Mouse (Mus musculus): ENCODE data around the gene Clk3. TPM values are rescaled to one million over a fixed set of nuclear protein-coding genes. Genes with fewer than 3 reads are reported as not detected.
"Not testable (repeated sequence)": the region's sequence is repeated elsewhere in the genome, so short reads cannot be mapped to it uniquely, and the experiment has no call there.

The Clk3 gene
- polyA plus RNA-seq, 1 experiment from 2014 or later = 93.6 TPM

DNA sequence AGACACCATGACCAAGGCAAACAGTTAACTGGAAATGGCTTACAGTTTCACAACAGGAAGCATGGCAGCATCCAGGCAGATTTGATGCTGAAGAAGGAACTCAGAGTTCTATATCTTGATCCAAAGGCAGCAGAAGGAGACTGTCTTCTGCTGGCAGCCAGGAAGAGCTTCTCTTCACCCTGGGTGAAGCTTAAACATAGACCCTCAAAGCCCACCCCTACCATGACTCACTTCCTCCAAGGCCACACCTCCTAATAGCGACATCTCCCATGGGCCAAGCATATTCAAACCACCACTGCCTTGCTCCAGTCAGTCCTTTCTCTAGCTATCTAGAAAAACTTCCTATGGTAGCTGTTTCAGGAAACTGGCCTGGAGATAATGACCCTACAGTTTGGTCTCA, 18.6 kb downstream of the Clk3 start:
- 70% methylated on average over 1 of the region's 1 CpGs for WGBS
- H3K36me3 ChIP-seq (replicated peaks) = peaks cover 99% of the 10 kb centered on the region
- H3K4me1 ChIP-seq = no peaks in the 10 kb centered on the region
- no peak overlapping the region for H3K27ac ChIP-seq (replicated peaks)
- H3K27me3 ChIP-seq (replicated peaks; ENCODE audit: low read depth, poor library complexity, severe bottlenecking) = no peaks in the 10 kb centered on the region
- H3K4me3 ChIP-seq = no peak overlapping the region
- DNase-seq (ENCODE audit: low spot score) = no peak
- H3K9me3 ChIP-seq = no peaks in the 10 kb centered on the region

DNA sequence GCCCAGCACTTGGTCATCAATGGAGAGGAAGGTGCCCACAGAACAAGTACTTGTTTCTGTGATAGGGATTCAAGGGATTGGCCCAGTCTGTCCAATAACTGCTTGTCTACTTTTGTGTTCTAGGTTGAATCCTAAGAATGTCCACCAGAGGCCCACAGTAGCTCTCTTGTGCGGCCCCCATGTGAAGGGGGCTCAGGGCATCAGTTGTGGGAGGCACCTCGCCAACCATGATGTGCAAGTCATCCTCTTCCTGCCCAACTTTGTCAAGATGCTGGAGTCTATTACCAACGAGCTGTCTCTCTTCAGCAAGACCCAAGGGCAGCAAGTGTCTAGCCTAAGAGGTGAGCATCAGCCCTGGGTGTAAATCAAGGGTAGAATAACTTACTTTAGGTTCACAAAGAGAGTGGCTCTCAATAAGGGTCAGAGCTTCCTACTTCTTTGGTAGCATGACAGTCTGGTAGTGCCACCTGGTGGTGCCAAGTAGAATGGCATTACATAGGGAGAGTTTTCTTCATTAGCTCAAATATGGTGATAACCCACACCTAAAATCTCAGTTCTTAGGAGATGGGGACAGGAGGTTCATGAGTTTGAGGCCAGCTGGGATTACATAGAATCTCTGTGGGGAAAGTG, 21.1 kb downstream of the Clk3 start:
- Histone ChIP-seq H3K4me1 (no peaks in the 10 kb centered on the region), H3K9me3 (no peaks in the 10 kb centered on the region), H3K27ac (replicated peaks) (no peak overlapping the region), H3K4me3 (no peak overlapping the region), H3K36me3 (replicated peaks) (peaks cover 98% of the 10 kb centered on the region), H3K27me3 (replicated peaks; ENCODE audit: low read depth, poor library complexity, severe bottlenecking) (no peaks in the 10 kb centered on the region)
- DNase-seq (ENCODE audit: low spot score) = peak; percentile 43
- 80% methylated on average over 3 of the region's 3 CpGs for WGBS

DNA sequence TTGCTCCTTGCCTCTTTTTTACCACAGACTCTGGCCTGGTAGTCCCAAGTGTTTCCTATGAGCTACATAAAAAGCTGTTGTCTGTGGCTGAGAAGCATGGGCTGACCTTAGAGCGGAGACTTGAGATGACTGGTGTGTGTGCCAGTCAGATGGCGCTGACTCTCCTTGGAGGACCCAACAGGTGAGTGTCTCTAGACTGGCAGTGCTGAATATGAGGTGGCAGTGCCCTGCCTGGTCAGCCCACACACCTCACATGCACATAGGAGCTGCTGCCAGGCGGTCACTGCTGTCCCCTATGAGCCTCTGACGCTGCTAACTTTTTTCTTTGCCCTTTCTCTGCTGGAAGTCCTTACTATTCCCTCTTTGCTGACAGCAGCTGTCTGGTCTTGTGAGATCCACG, 25.8 kb downstream of the Clk3 start:
- H3K9me3 ChIP-seq = no peaks in the 10 kb centered on the region
- 91% methylated on average over 5 of the region's 5 CpGs for WGBS

GRCm38 (mm10) chr9:57733606-57734005, 32.1 kb downstream of the Clk3 start:
- no peaks in the 10 kb centered on the region for H3K4me1 ChIP-seq
- no peak for DNase-seq (ENCODE audit: low spot score)
- no peaks in the 10 kb centered on the region for H3K27me3 ChIP-seq (replicated peaks; ENCODE audit: low read depth, poor library complexity, severe bottlenecking)
- H3K36me3 ChIP-seq (replicated peaks) = peaks cover 74% of the 10 kb centered on the region
- H3K4me3 ChIP-seq = no peak overlapping the region
- no peaks in the 10 kb centered on the region for H3K9me3 ChIP-seq
- H3K27ac ChIP-seq (replicated peaks) = no peak overlapping the region
- 94% methylated on average over 6 of the region's 6 CpGs for WGBS

More for the DNA sequence above, 25.8 kb downstream of the Clk3 start:
- H3K27me3 ChIP-seq (replicated peaks; ENCODE audit: low read depth, poor library complexity, severe bottlenecking) = no peaks in the 10 kb centered on the region
- DNase-seq (ENCODE audit: low spot score) = no peak
- peaks cover 75% of the 10 kb centered on the region for H3K36me3 ChIP-seq (replicated peaks)
- H3K4me3 ChIP-seq = no peak overlapping the region
- no peak overlapping the region for H3K27ac ChIP-seq (replicated peaks)
- H3K4me1 ChIP-seq = no peaks in the 10 kb centered on the region

DNA sequence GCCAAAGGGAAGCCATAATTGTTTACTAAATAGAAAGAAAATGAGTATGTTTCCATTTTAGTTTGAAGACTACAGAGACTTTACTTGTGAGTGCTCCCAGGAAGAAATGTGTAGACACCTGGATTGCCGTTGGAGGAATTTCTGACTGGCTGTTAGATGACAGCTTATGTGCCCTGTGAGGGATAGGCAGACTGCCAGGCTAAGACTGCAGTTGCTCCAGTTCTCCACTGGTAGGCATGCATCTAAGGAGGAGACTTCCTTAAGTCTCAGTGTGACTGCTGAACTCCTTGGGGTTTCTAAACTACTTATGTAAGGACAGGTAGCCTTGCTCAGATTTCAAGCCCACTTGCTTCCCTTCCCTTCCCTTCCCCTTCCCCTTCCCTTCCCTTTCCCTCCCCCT, 37.3 kb downstream of the Clk3 start:
- 89% methylated on average over 1 of the region's 1 CpGs for WGBS
- Histone ChIP-seq H3K4me1 (no peaks in the 10 kb centered on the region), H3K36me3 (replicated peaks) (peaks cover 87% of the 10 kb centered on the region), H3K4me3 (no peak overlapping the region), H3K27me3 (replicated peaks; ENCODE audit: low read depth, poor library complexity, severe bottlenecking) (no peaks in the 10 kb centered on the region), H3K27ac (replicated peaks) (no peak overlapping the region), H3K9me3 (no peaks in the 10 kb centered on the region)
- DNase-seq (ENCODE audit: low spot score) = no peak

DNA sequence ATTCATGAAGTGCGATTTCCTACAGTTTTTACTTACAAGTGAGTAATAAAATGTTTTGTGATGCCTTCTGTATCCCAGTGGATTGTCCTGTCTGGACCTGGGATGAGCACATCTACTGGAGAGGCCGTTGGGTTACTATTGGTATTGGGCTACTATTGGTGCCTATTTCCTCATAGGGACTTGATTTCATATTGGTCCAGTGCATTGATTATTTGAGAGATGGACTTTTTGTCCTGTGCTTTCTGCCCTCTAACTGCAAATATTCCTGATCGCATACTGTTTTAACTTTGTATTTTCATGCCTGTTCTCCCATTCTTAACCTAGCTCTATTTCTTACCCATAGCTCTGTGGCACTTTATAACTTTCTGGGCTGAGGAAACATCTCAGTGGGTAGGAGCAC, 41.0 kb downstream of the Clk3 start:
- Histone ChIP-seq H3K4me3 (no peak overlapping the region), H3K4me1 (no peaks in the 10 kb centered on the region), H3K36me3 (replicated peaks) (peaks cover 91% of the 10 kb centered on the region), H3K27ac (replicated peaks) (no peak overlapping the region), H3K27me3 (replicated peaks; ENCODE audit: low read depth, poor library complexity, severe bottlenecking) (no peaks in the 10 kb centered on the region), H3K9me3 (no peaks in the 10 kb centered on the region)
- WGBS = 96% methylated on average over 3 of the region's 3 CpGs
- DNase-seq (ENCODE audit: low spot score) = no peak

DNA sequence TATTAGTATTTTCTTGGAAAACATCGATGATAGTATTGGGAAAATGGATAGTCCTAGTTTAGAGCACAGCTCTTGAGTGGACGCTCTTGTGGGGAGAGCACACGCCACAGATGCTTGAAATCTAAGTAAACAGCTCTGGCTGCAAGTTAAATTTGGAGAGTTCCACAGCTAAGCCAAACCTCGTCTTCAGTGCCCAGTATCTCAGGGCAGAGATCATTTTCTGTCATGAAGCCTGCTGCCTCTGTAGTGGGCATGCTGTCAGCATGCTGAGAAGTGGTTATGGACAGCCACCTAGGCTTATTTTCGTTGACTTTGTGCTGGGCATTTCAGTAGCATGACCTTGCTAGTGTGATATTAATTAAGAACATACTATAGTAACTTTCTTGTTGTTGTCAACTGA, 41.9 kb downstream of the Clk3 start:
- DNase-seq (ENCODE audit: low spot score) = no peak
- Histone ChIP-seq H3K27me3 (replicated peaks; ENCODE audit: low read depth, poor library complexity, severe bottlenecking) (no peaks in the 10 kb centered on the region), H3K4me1 (no peaks in the 10 kb centered on the region), H3K36me3 (replicated peaks) (peaks cover 91% of the 10 kb centered on the region), H3K9me3 (no peaks in the 10 kb centered on the region), H3K27ac (replicated peaks) (no peak overlapping the region), H3K4me3 (no peak overlapping the region)
- WGBS = 91% methylated on average over 5 of the region's 5 CpGs

- Histone ChIP-seq H3K27ac (replicated peaks) (no peak overlapping the region), H3K27me3 (replicated peaks; ENCODE audit: low read depth, poor library complexity, severe bottlenecking) (no peaks in the 10 kb centered on the region), H3K4me3 (no peak overlapping the region), H3K9me3 (no peaks in the 10 kb centered on the region), H3K4me1 (no peaks in the 10 kb centered on the region), H3K36me3 (replicated peaks) (peaks cover 91% of the 10 kb centered on the region)
- 83% methylated on average over 5 of the region's 5 CpGs for WGBS
- no peak for DNase-seq (ENCODE audit: low spot score)
Measured at GRCm38 (mm10) chr9:57723315-57723715, 42.3 kb downstream of the Clk3 start.

- WGBS = 93% methylated on average over 1 of the region's 1 CpGs
- no peak overlapping the region for H3K4me3 ChIP-seq
- H3K36me3 ChIP-seq (replicated peaks) = peaks cover 91% of the 10 kb centered on the region
- H3K9me3 ChIP-seq = no peaks in the 10 kb centered on the region
- no peak for DNase-seq (ENCODE audit: low spot score)
- H3K27me3 ChIP-seq (replicated peaks; ENCODE audit: low read depth, poor library complexity, severe bottlenecking) = no peaks in the 10 kb centered on the region
- H3K4me1 ChIP-seq = no peaks in the 10 kb centered on the region
- H3K27ac ChIP-seq (replicated peaks) = no peak overlapping the region
Measured at GRCm38 (mm10) chr9:57722371-57722770, 43.3 kb downstream of the Clk3 start.

DNA sequence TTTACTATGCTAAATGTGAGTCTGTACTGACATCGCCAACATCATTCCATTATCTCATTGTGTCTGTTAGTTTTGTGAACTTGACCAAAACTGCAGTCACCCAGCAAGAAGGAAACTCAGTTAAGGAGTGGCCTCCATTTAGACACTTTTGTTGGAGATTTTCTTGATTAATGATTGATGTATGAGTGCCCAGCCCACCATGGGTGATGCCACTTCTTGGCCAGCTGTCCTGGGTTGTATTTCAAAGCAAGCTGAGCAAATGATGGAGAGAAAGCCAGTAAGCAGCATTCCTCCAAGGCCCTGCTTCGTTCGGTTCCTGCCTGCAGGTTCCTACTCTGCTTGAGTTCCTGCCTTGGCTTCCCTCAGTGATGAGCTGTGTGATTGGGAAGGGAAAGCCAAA, 44.9 kb downstream of the Clk3 start:
- no peak for DNase-seq (ENCODE audit: low spot score)
- no peaks in the 10 kb centered on the region for H3K9me3 ChIP-seq
- H3K4me3 ChIP-seq = no peak overlapping the region
- no peaks in the 10 kb centered on the region for H3K4me1 ChIP-seq
- peaks cover 91% of the 10 kb centered on the region for H3K36me3 ChIP-seq (replicated peaks)
- WGBS = 93% methylated on average over 3 of the region's 3 CpGs
- no peak overlapping the region for H3K27ac ChIP-seq (replicated peaks)
- H3K27me3 ChIP-seq (replicated peaks; ENCODE audit: low read depth, poor library complexity, severe bottlenecking) = no peaks in the 10 kb centered on the region

DNA sequence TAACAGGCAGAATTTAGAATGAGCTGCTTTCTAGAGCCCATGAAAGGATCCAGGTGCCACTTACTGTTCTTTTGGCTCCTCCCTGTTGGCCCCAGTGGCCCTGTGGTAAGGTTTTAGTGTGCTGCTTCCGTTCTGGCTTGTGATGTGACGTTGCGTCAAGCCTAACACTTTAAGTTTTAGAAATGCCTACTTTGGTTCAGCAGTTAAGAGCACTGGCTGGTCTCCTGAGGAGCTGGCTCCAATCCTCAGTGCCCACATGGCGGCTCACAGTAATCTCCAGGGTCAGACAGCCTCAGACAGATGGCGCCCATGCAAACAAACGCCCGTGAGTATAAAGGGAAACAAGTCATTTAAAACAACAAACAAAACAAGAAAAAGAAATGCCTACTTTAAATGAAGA, 47.3 kb downstream of the Clk3 start:
- WGBS = 89% methylated on average over 7 of the region's 7 CpGs
- Histone ChIP-seq H3K4me1 (no peaks in the 10 kb centered on the region), H3K4me3 (no peak overlapping the region), H3K27me3 (replicated peaks; ENCODE audit: low read depth, poor library complexity, severe bottlenecking) (no peaks in the 10 kb centered on the region), H3K27ac (replicated peaks) (no peak overlapping the region), H3K36me3 (replicated peaks) (peaks cover 98% of the 10 kb centered on the region), H3K9me3 (no peaks in the 10 kb centered on the region)
- no peak for DNase-seq (ENCODE audit: low spot score)

GRCm38 (mm10) chr9:57712194-57712593, 53.5 kb downstream of the Clk3 start:
- peaks cover 66% of the 10 kb centered on the region for H3K36me3 ChIP-seq (replicated peaks)
- no peak overlapping the region for H3K27ac ChIP-seq (replicated peaks)
- no peak for DNase-seq (ENCODE audit: low spot score)
- H3K27me3 ChIP-seq (replicated peaks; ENCODE audit: low read depth, poor library complexity, severe bottlenecking) = no peaks in the 10 kb centered on the region
- H3K9me3 ChIP-seq = no peaks in the 10 kb centered on the region
- H3K4me3 ChIP-seq = no peak overlapping the region
- 78% methylated on average over 2 of the region's 2 CpGs for WGBS
- H3K4me1 ChIP-seq = peaks cover 20% of the 10 kb centered on the region

DNA sequence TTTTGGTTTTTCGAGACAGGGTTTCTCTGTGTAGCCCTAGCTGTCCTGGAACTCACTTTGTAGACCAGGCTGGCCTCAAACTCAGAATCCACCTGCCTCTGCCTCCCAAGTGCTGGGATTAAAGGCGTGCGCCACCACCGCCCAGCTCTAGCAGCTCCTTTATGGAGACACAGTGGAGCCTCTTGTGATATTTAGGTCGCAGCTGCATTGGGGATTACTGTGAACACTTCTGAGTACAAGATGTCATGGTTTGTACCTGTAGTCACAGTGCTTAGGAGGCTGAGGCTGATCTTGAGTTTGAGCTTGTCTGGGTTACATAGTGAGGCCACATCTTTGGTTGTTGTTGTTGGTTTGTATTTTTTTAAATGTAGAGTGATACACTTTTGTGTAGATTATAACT, 55.4 kb downstream of the Clk3 start:
- not testable (repeated sequence) for DNase-seq (ENCODE audit: low spot score)
- WGBS = 91% methylated on average over 5 of the region's 5 CpGs
- H3K36me3 ChIP-seq (replicated peaks) = peaks cover 46% of the 10 kb centered on the region

More for the DNA sequence above, 55.4 kb downstream of the Clk3 start:
- H3K9me3 ChIP-seq; H3K27ac ChIP-seq (replicated peaks); H3K27me3 ChIP-seq (replicated peaks; ENCODE audit: low read depth, poor library complexity, severe bottlenecking); H3K4me3 ChIP-seq: not testable (repeated sequence)
- peaks cover 20% of the 10 kb centered on the region for H3K4me1 ChIP-seq

Measured in embryonic facial prominence, embryonic 10.5 days (tissue).